ENCODE assay signal across 10 mouse cellular contexts in genomic region chr8:120686051-120686450, GRCm38 (mm10). TPM values are rescaled to one million over a fixed set of nuclear protein-coding genes. Genes with fewer than 3 reads are reported as not detected.
A peak's percentile ranks its signal among the peaks of the same experiment; 100 is the strongest.
DNase-seq lines count a peak whose midpoint lies in the region.
"Had no signal": no experiment of that assay in that cellular context is flagged by ENCODE, and none has a peak within 500 bp of the region (broad histone marks: within the 10 kb centered on the region; RNA-seq: fewer than 3 reads in every experiment).

No protein-coding gene starts in this region.

- DNase-seq in left cerebral cortex, adult 9 months (ENCODE audit: low spot score in 2 of 2): peak; percentile 49 to 58
- DNase-seq in left cerebral cortex, postnatal 36 days (ENCODE audit: low spot score in 2 of 2): no peak
- DNase-seq in brain, adult 2 months (ENCODE audit: low read depth, low spot score): peak; percentile 60
- DNase-seq in heart, postnatal 14 days: peak; percentile 39 to 53
- DNase-seq in lung, postnatal 14 days: peak; percentile 38
- DNase-seq in cerebellum, adult 9-10 months: no peak
- DNase-seq in retina, embryonic 14.5 days (ENCODE audit: low spot score): no peak
- DNase-seq in natural killer cell, adult 2 months (ENCODE audit: low spot score in 2 of 2): no peak
- DNase-seq: kidney, adult 18-20 months had no signal

- intact Hi-C loops in left cerebral cortex, postnatal 36 days (cut with DNase I): no loop called here
- intact Hi-C loops in heart, postnatal 14 days (cut with DNase I): no loop called here

RNA-seq across cellular contexts. Expression of gene Emc8, which starts 17.7 kb away (rescaled TPM):
- total RNA-seq in left cerebral cortex, postnatal 36 days (2021): 10 to 100 TPM; 66.4 to 67.2 TPM
- 10 to 100 TPM; 47.7 to 58.4 TPM for total RNA-seq in heart, postnatal 14 days (2021)

RNA-seq across cellular contexts. Expression of gene Cox4i1, which starts 18.0 kb away (rescaled TPM):
- total RNA-seq in left cerebral cortex, postnatal 36 days (2021): 1,000 to 10,000 TPM; 1,069 to 1,237 TPM
- 1,000 to 10,000 TPM; 4,230 to 4,270 TPM for total RNA-seq in heart, postnatal 14 days (2021)

RNA-seq across cellular contexts. Expression of gene Gm27021, which starts 18.2 kb away (rescaled TPM):
- under 1 TPM in 1 of 2 experiments, not detected in 1; 0.95 TPM for total RNA-seq in left cerebral cortex, postnatal 36 days (2021)
- total RNA-seq in heart, postnatal 14 days (2021): not detected
- total RNA-seq: G1E had no signal

RNA-seq across cellular contexts. Expression of gene 1190005I06Rik, which starts 38.6 kb away (rescaled TPM):
- total RNA-seq in left cerebral cortex, postnatal 36 days (2021): 10 to 100 TPM in 1 of 2 experiments, 1 to 10 TPM in 1; 9.4 to 13.4 TPM
- 1 to 10 TPM; 3.7 to 4.0 TPM for total RNA-seq in heart, postnatal 14 days (2021)

RNA-seq across cellular contexts. Expression of gene Irf8, which starts 50.1 kb away (rescaled TPM):
- total RNA-seq in left cerebral cortex, postnatal 36 days (2021): 1 to 10 TPM; 5.2 to 5.5 TPM
- 1 to 10 TPM; 3.9 to 4.3 TPM for total RNA-seq in heart, postnatal 14 days (2021)

Comparison
In these comparisons a context has a peak if more than half of its experiments do, and no peak if none do; other contexts are left out.
1. DNase-seq: peak in left cerebral cortex, adult 9 months (2 of 2), brain, adult 2 months (single experiment), heart, postnatal 14 days (2 of 2) and lung, postnatal 14 days (single experiment); none in left cerebral cortex, postnatal 36 days (0 of 2), cerebellum, adult 9-10 months (single experiment), retina, embryonic 14.5 days (single experiment) and natural killer cell, adult 2 months (0 of 2).